Mouse (Mus musculus) midbrain, embryonic 13.5 days (tissue): ENCODE data around the gene Ugt1a1. TPM values are rescaled to one million over a fixed set of nuclear protein-coding genes. Genes with fewer than 3 reads are reported as not detected.
"Not testable (repeated sequence)": the region's sequence is repeated elsewhere in the genome, so short reads cannot be mapped to it uniquely, and the experiment has no call there.

Source experiments
- ATAC-seq: fragments of 200-750 bp; cut with Nextera tagmentation; 2 replicates; pipeline ENCODE4 v1.8.0; 2017; ENCODE audit warnings: mild to moderate bottlenecking, moderate TSS enrichment, moderate library complexity
- H3K27ac ChIP-seq: fragments of 300-500 bp; sonication (generic); 2 replicates; pipeline ENCODE4 v1.5.1; 2015; ENCODE audit warnings: inconsistent platforms, mild to moderate bottlenecking, moderate library complexity
- H3K27me3 ChIP-seq: fragments of 300-500 bp; sonication (generic); 2 replicates; pipeline ENCODE4 v1.6.1; 2015; ENCODE audit warnings: mild to moderate bottlenecking, inconsistent platforms
- H3K36me3 ChIP-seq: fragments of 300-500 bp; sonication (generic); 2 replicates; pipeline ENCODE4 v1.6.1; 2015; ENCODE audit warnings: mild to moderate bottlenecking, inconsistent platforms
- H3K4me1 ChIP-seq: fragments of 300-500 bp; sonication (generic); replicated peaks from 2 replicates; pipeline ENCODE4 v1.6.1; 2015; ENCODE audit warnings: inconsistent platforms
- H3K4me2 ChIP-seq: fragments of 300-500 bp; sonication (generic); replicated peaks from 2 replicates; pipeline ENCODE4 v1.6.1; 2015; ENCODE audit warnings: moderate library complexity, mild to moderate bottlenecking, inconsistent platforms
- H3K4me3 ChIP-seq: fragments of 300-500 bp; sonication (generic); replicated peaks from 2 replicates; pipeline ENCODE4 v1.5.1; 2015; ENCODE audit warnings: mild to moderate bottlenecking, inconsistent platforms
- H3K9ac ChIP-seq: fragments of 300-500 bp; sonication (generic); replicated peaks from 2 replicates; pipeline ENCODE4 v1.6.1; 2015; ENCODE audit warnings: mild to moderate bottlenecking, inconsistent platforms
- H3K9me3 ChIP-seq: fragments of 300-500 bp; sonication (generic); 2 replicates; pipeline ENCODE4 v1.6.1; 2016; ENCODE audit warnings: mild to moderate bottlenecking, inconsistent platforms
- WGBS: fragments of 180-500 bp; shearing (Covaris S2); methylation state at CpG from one replicate; pipeline ENCODE4 v1.1.7; 2015; 5-methylcytosine and 5-hydroxymethylcytosine counted together
- polyA plus RNA-seq: library from polyadenylated mRNA; unstranded; fragments of >200 nt; fragmentation: Nextera tagmentation; extraction: Ambion mirVana; gene quantifications from 2 replicates; pipeline ENCODE4 v1.2.1, GENCODE M21; 2015

Ugt1a1 gene
- polyA plus RNA-seq, 1 experiment from 2014 or later: not detected

GRCm38 (mm10) chr1:88222216-88222615 lies 10.5 kb downstream of the Ugt1a1 start:
- Histone ChIP-seq H3K27ac (no peak overlapping the region), H3K4me3 (no peak overlapping the region), H3K9ac (no peak overlapping the region), H3K27me3 (no peaks in the 10 kb centered on the region), H3K9me3 (peaks cover 29% of the 10 kb centered on the region), H3K4me1 (no peaks in the 10 kb centered on the region), H3K4me2 (no peak overlapping the region), H3K36me3 (no peaks in the 10 kb centered on the region)
- no peak for ATAC-seq
- 54% methylated on average over 2 of the region's 2 CpGs for WGBS

- not testable (repeated sequence) for H3K27ac ChIP-seq, H3K4me3 ChIP-seq, ATAC-seq, H3K36me3 ChIP-seq, H3K4me1 ChIP-seq, H3K27me3 ChIP-seq, H3K4me2 ChIP-seq, H3K9ac ChIP-seq
- peaks cover 32% of the 10 kb centered on the region for H3K9me3 ChIP-seq
These were observed 11.3 kb downstream of the Ugt1a1 start for GRCm38 (mm10) chr1:88223011-88223515.

- H3K4me3 ChIP-seq: no peak overlapping the region
- 55% methylated on average over 1 of the region's 1 CpGs for WGBS
- no peak overlapping the region for H3K9ac ChIP-seq
- no peak overlapping the region for H3K27ac ChIP-seq
- no peaks in the 10 kb centered on the region for H3K27me3 ChIP-seq
- H3K4me1 ChIP-seq: no peaks in the 10 kb centered on the region
- no peaks in the 10 kb centered on the region for H3K36me3 ChIP-seq
- no peak for ATAC-seq
- no peak overlapping the region for H3K4me2 ChIP-seq
- H3K9me3 ChIP-seq: peaks cover 38% of the 10 kb centered on the region
These were observed 11.8 kb downstream of the Ugt1a1 start for GRCm38 (mm10) chr1:88223591-88223990.

GRCm38 (mm10) chr1:88224029-88224776 lies 12.4 kb downstream of the Ugt1a1 start:
- peaks cover 44% of the 10 kb centered on the region for H3K9me3 ChIP-seq
- no peak overlapping the region for H3K4me3 ChIP-seq
- ATAC-seq: no peak
- H3K9ac ChIP-seq: no peak overlapping the region
- no peak overlapping the region for H3K4me2 ChIP-seq
- no peak overlapping the region for H3K27ac ChIP-seq
- H3K4me1 ChIP-seq: no peaks in the 10 kb centered on the region
- no peaks in the 10 kb centered on the region for H3K36me3 ChIP-seq
- H3K27me3 ChIP-seq: no peaks in the 10 kb centered on the region
- WGBS: 68% methylated on average over 2 of the region's 2 CpGs

- not testable (repeated sequence) for H3K4me1 ChIP-seq, H3K4me3 ChIP-seq, H3K9ac ChIP-seq, H3K4me2 ChIP-seq, ATAC-seq, H3K27me3 ChIP-seq, H3K36me3 ChIP-seq, H3K27ac ChIP-seq
- 39% methylated on average over 2 of the region's 2 CpGs for WGBS
- H3K9me3 ChIP-seq: peaks cover 55% of the 10 kb centered on the region
These were observed 13.5 kb downstream of the Ugt1a1 start for GRCm38 (mm10) chr1:88225301-88225700.

GRCm38 (mm10) chr1:88225741-88226140 lies 14.0 kb downstream of the Ugt1a1 start:
- no peak for ATAC-seq
- Histone ChIP-seq H3K36me3 (no peaks in the 10 kb centered on the region), H3K4me3 (no peak overlapping the region), H3K9ac (no peak overlapping the region), H3K9me3 (peaks cover 59% of the 10 kb centered on the region), H3K4me1 (no peaks in the 10 kb centered on the region), H3K4me2 (no peak overlapping the region), H3K27me3 (no peaks in the 10 kb centered on the region), H3K27ac (no peak overlapping the region)

- Histone ChIP-seq H3K9me3 (peaks cover 70% of the 10 kb centered on the region), H3K4me2 (no peak within 1 kb of the TSS), H3K27me3 (no peaks in the 10 kb centered on the region), H3K27ac (no peak within 1 kb of the TSS), H3K9ac (no peak within 1 kb of the TSS), H3K4me1 (no peaks in the 10 kb centered on the region), H3K4me3 (no peak within 1 kb of the TSS), H3K36me3 (no peaks in the 10 kb centered on the region)
- no peak for ATAC-seq
- WGBS: 51% methylated on average over 5 of the region's 5 CpGs
These were observed 15.1 kb downstream of the Ugt1a1 start, which contains the start of gene Mroh2a for GRCm38 (mm10) chr1:88226670-88227379. Gene Mroh2a (plus strand): TSS chr1:88226986.

GRCm38 (mm10) chr1:88227482-88227881 lies 15.7 kb downstream of the Ugt1a1 start:
- no peak overlapping the region for H3K4me3 ChIP-seq
- ATAC-seq: no peak
- no peak overlapping the region for H3K9ac ChIP-seq
- no peak overlapping the region for H3K27ac ChIP-seq
- 53% methylated on average over 2 of the region's 2 CpGs for WGBS
- H3K9me3 ChIP-seq: peaks cover 73% of the 10 kb centered on the region
- no peak overlapping the region for H3K4me2 ChIP-seq
- H3K4me1 ChIP-seq: no peaks in the 10 kb centered on the region
- H3K36me3 ChIP-seq: no peaks in the 10 kb centered on the region
- no peaks in the 10 kb centered on the region for H3K27me3 ChIP-seq

GRCm38 (mm10) chr1:88228121-88228520 lies 16.4 kb downstream of the Ugt1a1 start:
- 0 out of 2 replicates have a peak, but pooled peaks have one; percentile 10 for ATAC-seq
- H3K4me2 ChIP-seq: no peak overlapping the region
- no peak overlapping the region for H3K4me3 ChIP-seq
- no peaks in the 10 kb centered on the region for H3K27me3 ChIP-seq
- no peaks in the 10 kb centered on the region for H3K4me1 ChIP-seq
- no peak overlapping the region for H3K9ac ChIP-seq
- no peaks in the 10 kb centered on the region for H3K36me3 ChIP-seq
- peaks cover 79% of the 10 kb centered on the region for H3K9me3 ChIP-seq
- 71% methylated on average over 7 of the region's 7 CpGs for WGBS
- H3K27ac ChIP-seq: no peak overlapping the region

GRCm38 (mm10) chr1:88229566-88229965 lies 17.8 kb downstream of the Ugt1a1 start:
- H3K9me3 ChIP-seq: peaks cover 93% of the 10 kb centered on the region
- ATAC-seq: no peak
- H3K4me3 ChIP-seq: no peak overlapping the region
- no peaks in the 10 kb centered on the region for H3K36me3 ChIP-seq
- H3K4me2 ChIP-seq: no peak overlapping the region
- 82% methylated on average over 3 of the region's 3 CpGs for WGBS
- no peaks in the 10 kb centered on the region for H3K27me3 ChIP-seq
- H3K4me1 ChIP-seq: no peaks in the 10 kb centered on the region
- H3K9ac ChIP-seq: no peak overlapping the region
- no peak overlapping the region for H3K27ac ChIP-seq

GRCm38 (mm10) chr1:88229986-88230385 lies 18.2 kb downstream of the Ugt1a1 start:
- no peak for ATAC-seq
- H3K36me3 ChIP-seq: no peaks in the 10 kb centered on the region
- no peak overlapping the region for H3K27ac ChIP-seq
- H3K4me3 ChIP-seq: no peak overlapping the region
- no peak overlapping the region for H3K4me2 ChIP-seq
- H3K4me1 ChIP-seq: no peaks in the 10 kb centered on the region
- WGBS: 85% methylated on average over 5 of the region's 5 CpGs
- peaks cover 98% of the 10 kb centered on the region for H3K9me3 ChIP-seq
- H3K9ac ChIP-seq: no peak overlapping the region
- H3K27me3 ChIP-seq: no peaks in the 10 kb centered on the region

- Histone ChIP-seq H3K9me3 (peaks cover 100% of the 10 kb centered on the region), H3K27me3 (no peaks in the 10 kb centered on the region), H3K9ac (no peak overlapping the region), H3K4me1 (no peaks in the 10 kb centered on the region), H3K4me3 (no peak overlapping the region), H3K4me2 (no peak overlapping the region), H3K27ac (no peak overlapping the region), H3K36me3 (no peaks in the 10 kb centered on the region)
- ATAC-seq: 0 out of 2 replicates have a peak, but pooled peaks have one; percentile 1
- WGBS: 73% methylated on average over 7 of the region's 7 CpGs
These were observed 18.7 kb downstream of the Ugt1a1 start for GRCm38 (mm10) chr1:88230421-88230820.
